Mouse (Mus musculus): ENCODE measurements around the gene Dnttip2.

The Dnttip2 gene

DNA sequence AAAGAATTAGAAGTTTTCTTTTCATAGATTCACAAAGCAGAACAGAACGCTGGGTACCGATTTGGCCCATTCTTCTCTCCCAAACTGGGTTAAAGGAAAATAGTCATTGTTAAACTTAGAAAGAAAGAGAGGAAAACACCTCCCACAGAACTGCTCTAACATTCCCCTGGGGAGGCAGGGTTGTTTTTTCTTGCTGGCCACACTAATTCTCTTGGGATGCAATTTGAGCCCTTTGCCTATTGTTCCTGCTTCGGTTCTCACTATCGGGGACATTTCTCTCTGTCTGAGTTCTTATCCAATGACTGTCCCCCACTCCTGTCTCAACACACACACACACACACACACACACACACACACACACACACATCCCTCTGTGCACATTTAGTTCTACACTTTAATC lies 59.3 kb downstream of the Dnttip2 start:
- DNase-seq, result peak; percentile 27

DNA sequence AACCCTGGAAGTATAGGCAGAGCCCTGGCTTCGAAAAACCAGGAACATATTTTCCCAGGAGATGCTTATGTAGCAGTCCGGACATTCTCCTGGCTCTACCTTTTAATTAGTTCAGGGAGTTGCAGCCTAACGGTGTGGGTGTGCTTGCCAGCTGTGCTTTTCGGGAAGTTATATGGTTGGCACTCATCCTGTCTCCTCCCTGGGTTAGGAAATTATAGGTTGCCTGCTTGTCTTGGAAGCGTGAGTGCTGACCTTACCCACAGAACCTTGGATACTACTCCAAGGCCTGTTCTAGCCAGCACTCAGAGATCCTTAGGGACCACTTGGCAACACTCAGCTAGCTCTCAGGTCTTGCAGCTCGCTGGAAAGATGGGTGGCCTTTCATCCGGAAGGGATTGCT lies 59.7 kb downstream of the Dnttip2 start:
- no peak for DNase-seq

DNA sequence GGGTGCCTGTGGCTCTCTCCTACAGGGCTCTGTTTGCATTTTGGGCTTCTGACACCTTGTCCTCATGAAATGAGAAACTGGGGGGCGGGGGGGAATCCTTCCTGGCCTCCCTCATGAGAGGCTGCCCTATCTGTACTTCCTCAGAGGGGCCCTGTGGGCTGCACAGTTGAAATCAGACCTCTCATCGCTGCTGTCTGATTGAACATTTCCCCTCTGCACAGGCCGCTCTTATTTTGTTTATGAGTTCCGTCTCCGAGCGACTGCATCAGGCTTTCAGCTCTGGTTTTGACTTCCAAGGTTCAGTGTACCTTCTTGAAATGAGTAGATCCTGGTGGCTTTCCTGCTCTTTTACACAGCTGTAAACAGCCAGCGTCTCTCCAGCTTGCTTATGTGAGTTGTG lies 60.2 kb downstream of the Dnttip2 start:
- peak; percentile 24 for DNase-seq
